Mouse (Mus musculus): ENCODE measurements around the gene Gm10762.
"Not testable (repeated sequence)": the region's sequence is repeated elsewhere in the genome, so short reads cannot be mapped to it uniquely, and the experiment has no call there.

Gene Gm10762

GRCm38 (mm10) chr2:128967661-128968441, at the start of gene Gm10762:
Gene Gm10762, minus strand, starts transcription at chr2:128967725.
- DNase-seq (ENCODE audit: low spot score in 2 of 2): peak; percentile 68 to 79

- not testable (repeated sequence) for DNase-seq (ENCODE audit: low spot score in 2 of 2)
Measured at GRCm38 (mm10) chr2:129008867-129009266, 41.3 kb upstream of the Gm10762 start.

GRCm38 (mm10) chr2:129006194-129006749, 38.7 kb upstream of the Gm10762 start:
- no peak for DNase-seq (ENCODE audit: low spot score in 2 of 2)

GRCm38 (mm10) chr2:129004872-129005271, 37.3 kb upstream of the Gm10762 start:
- DNase-seq (ENCODE audit: low spot score in 2 of 2): no peak

- no peak for DNase-seq (ENCODE audit: low spot score in 2 of 2)
Measured at GRCm38 (mm10) chr2:128984746-128985145, 17.2 kb upstream of the Gm10762 start.

GRCm38 (mm10) chr2:128975572-128975971, 8.0 kb upstream of the Gm10762 start:
- DNase-seq (ENCODE audit: low spot score in 2 of 2): no peak

GRCm38 (mm10) chr2:128972301-128972700, 4.8 kb upstream of the Gm10762 start:
- no peak for DNase-seq (ENCODE audit: low spot score in 2 of 2)

- DNase-seq (ENCODE audit: low spot score in 2 of 2): no peak
Measured at GRCm38 (mm10) chr2:128968475-128969083, 1.1 kb upstream of the Gm10762 start.

GRCm38 (mm10) chr2:128966641-128967580, 614 bp downstream of the Gm10762 start, which contains the start of gene Zc3h6:
Gene Zc3h6, plus strand, starts transcription at chr2:128967402.
- DNase-seq (ENCODE audit: low spot score in 2 of 2): peak; percentile 98 to 99

GRCm38 (mm10) chr2:128966236-128966635, 1.3 kb downstream of the Gm10762 start:
- DNase-seq (ENCODE audit: low spot score in 2 of 2): no peak

- DNase-seq (ENCODE audit: low spot score in 2 of 2): no peak
Measured at GRCm38 (mm10) chr2:128965505-128966105, 1.9 kb downstream of the Gm10762 start.

- DNase-seq (ENCODE audit: low spot score in 2 of 2): no peak
Measured at GRCm38 (mm10) chr2:128954186-128954585, 13.3 kb downstream of the Gm10762 start.

- DNase-seq (ENCODE audit: low spot score in 2 of 2): no peak
Measured at GRCm38 (mm10) chr2:128947962-128948588, 19.4 kb downstream of the Gm10762 start.

GRCm38 (mm10) chr2:128943538-128944528, 23.7 kb downstream of the Gm10762 start, which contains the start of gene Zc3h8:
Gene Zc3h8, minus strand, starts transcription at chr2:128944077.
- DNase-seq (ENCODE audit: low spot score in 2 of 2): peak; percentile 94 to 97

GRCm38 (mm10) chr2:128936256-128936655, 31.3 kb downstream of the Gm10762 start:
- no peak for DNase-seq (ENCODE audit: low spot score in 2 of 2)

GRCm38 (mm10) chr2:128930704-128931103, 36.8 kb downstream of the Gm10762 start:
- no peak for DNase-seq (ENCODE audit: low spot score in 2 of 2)

- no peak for DNase-seq (ENCODE audit: low spot score in 2 of 2)
Measured at GRCm38 (mm10) chr2:128928446-128928845, 39.1 kb downstream of the Gm10762 start.

- DNase-seq (ENCODE audit: low spot score in 2 of 2): no peak
Measured at GRCm38 (mm10) chr2:128924799-128925198, 42.7 kb downstream of the Gm10762 start.

All from urinary bladder, postnatal 4 days (tissue).